Comparison of ENCODE assay signal across 15 mouse cellular contexts in the genomic region with DNA sequence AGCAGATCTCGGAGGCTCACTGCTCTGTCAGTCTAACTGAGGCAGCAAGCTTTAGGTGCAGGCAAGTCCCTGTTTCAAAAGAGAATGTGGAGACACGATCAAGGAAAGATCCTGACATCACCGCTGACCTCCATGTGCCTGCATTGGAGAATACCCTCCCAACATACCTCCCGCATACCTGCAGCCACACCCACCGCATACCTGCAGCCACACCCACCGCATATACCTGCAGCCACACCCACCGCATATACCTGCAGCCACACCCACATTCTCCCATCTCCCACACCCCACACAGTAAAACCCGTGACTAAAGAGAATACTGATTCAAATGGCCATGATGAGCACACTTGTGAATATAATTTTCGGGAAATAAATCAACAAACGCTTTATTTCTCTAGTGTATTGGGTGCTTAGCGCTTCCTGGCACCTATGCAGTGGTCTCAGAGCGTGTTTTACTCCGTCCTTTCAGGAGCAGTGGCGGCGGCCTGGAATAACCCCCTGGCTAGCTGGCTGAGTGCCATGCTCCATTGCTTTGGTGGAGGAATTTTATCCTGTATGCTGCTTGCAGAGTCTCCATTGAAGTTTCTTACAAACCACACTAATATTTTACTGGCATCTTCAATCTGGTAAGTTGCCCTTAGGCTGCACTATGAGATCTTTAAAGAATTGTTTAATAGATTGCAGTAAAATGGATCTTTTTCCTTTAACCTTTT. TPM values are rescaled to one million over a fixed set of nuclear protein-coding genes. Genes with fewer than 3 reads are reported as not detected.
A peak's percentile ranks its signal among the peaks of the same experiment; 100 is the strongest.
DNase-seq lines count a peak whose midpoint lies in the region; ATAC-seq lines count a peak whose summit lies in the region.
"Had no signal": no experiment of that assay in that cellular context is flagged by ENCODE, and none has a peak within 500 bp of the region (broad histone marks: within the 10 kb centered on the region; RNA-seq: fewer than 3 reads in every experiment).

No protein-coding gene starts in this region.

- no peak overlapping the region for H3K9ac ChIP-seq in forebrain, embryonic 14.5 days (ENCODE audit: low read length)
- H3K9ac ChIP-seq in forebrain, embryonic 11.5 days (ENCODE audit: low read length), result no peak overlapping the region
- H3K9ac ChIP-seq: hindbrain, embryonic 13.5 days; liver, embryonic 14.5 days; midbrain, embryonic 12.5 days; neural tube, embryonic 12.5 days; stomach, embryonic 15.5 days had no signal

- 76% methylated on average over 15 of the region's 15 CpGs for WGBS in forebrain, embryonic 14.5 days
- 88% methylated on average over 15 of the region's 15 CpGs for WGBS in forebrain, embryonic 11.5 days

- no peaks in the 10 kb centered on the region for H3K36me3 ChIP-seq in forebrain, embryonic 14.5 days (ENCODE audit: control insufficient read depth, insufficient read depth, low read length)
- no peaks in the 10 kb centered on the region for H3K36me3 ChIP-seq in forebrain, embryonic 11.5 days (ENCODE audit: control insufficient read depth, insufficient read depth, low read length)
- H3K36me3 ChIP-seq: hindbrain, embryonic 13.5 days; midbrain, embryonic 12.5 days; neural tube, embryonic 12.5 days; stomach, embryonic 15.5 days had no signal

- H3K4me1 ChIP-seq in forebrain, embryonic 14.5 days (ENCODE audit: control insufficient read depth, insufficient read depth, low read length), result no peaks in the 10 kb centered on the region
- H3K4me1 ChIP-seq in forebrain, embryonic 11.5 days (replicated peaks; ENCODE audit: control insufficient read depth, insufficient read depth, low read length), result no peaks in the 10 kb centered on the region
- H3K4me1 ChIP-seq: neural tube, embryonic 12.5 days; stomach, embryonic 15.5 days had no signal

- no peaks in the 10 kb centered on the region for H3K9me3 ChIP-seq in forebrain, embryonic 14.5 days (replicated peaks; ENCODE audit: control insufficient read depth, low read length)
- H3K9me3 ChIP-seq in forebrain, embryonic 11.5 days (ENCODE audit: control insufficient read depth, low read length), result no peaks in the 10 kb centered on the region
- H3K9me3 ChIP-seq: hindbrain, embryonic 13.5 days; midbrain, embryonic 12.5 days; neural tube, embryonic 12.5 days; stomach, embryonic 15.5 days had no signal

- peak; percentile 33 for DNase-seq in forebrain, embryonic 14.5 days (ENCODE audit: low spot score)
- no peak for DNase-seq in forebrain, embryonic 11.5 days (ENCODE audit: low spot score)
- DNase-seq in left cerebral cortex, postnatal 4 days, result peak; percentile 25
- no peak for DNase-seq in left cerebral cortex, adult 8-10 months (ENCODE audit: low spot score in 2 of 2)
- DNase-seq in testis, postnatal 10 days (ENCODE audit: low spot score), result peak; percentile 62
- DNase-seq in testis, postnatal 14 days (ENCODE audit: low spot score), result no peak
- peak; percentile 61 to 67 for DNase-seq in kidney, postnatal 4 days
- no peak for DNase-seq in frontal cortex, postnatal 10 days (ENCODE audit: low spot score in 2 of 2)
- DNase-seq: cerebellum, adult 11-12 months; gastrocnemius, adult 2 months had no signal

- intact Hi-C loops in left cerebral cortex, postnatal 4 days (cut with DNase I), result no loop called here

- no peak overlapping the region for H3K4me2 ChIP-seq in forebrain, embryonic 14.5 days (ENCODE audit: low read length)
- no peak overlapping the region for H3K4me2 ChIP-seq in forebrain, embryonic 11.5 days (ENCODE audit: low read depth, low read length, severe bottlenecking)
- H3K4me2 ChIP-seq: hindbrain, embryonic 13.5 days; midbrain, embryonic 12.5 days; neural tube, embryonic 12.5 days; stomach, embryonic 15.5 days had no signal

- H3K4me3 ChIP-seq in forebrain, embryonic 14.5 days (ENCODE audit: low read depth, low read length), result no peak overlapping the region
- H3K4me3 ChIP-seq in forebrain, embryonic 11.5 days (ENCODE audit: low read depth, low read length), result no peak overlapping the region
- H3K4me3 ChIP-seq: gastrocnemius, adult 2 months; hindbrain, embryonic 13.5 days; midbrain, embryonic 12.5 days; neural tube, embryonic 12.5 days; stomach, embryonic 15.5 days had no signal

- no peak for ATAC-seq in forebrain, embryonic 14.5 days
- no peak for ATAC-seq in forebrain, embryonic 11.5 days (replicated peaks; ENCODE audit: low FRiP score)

- H3K27me3 ChIP-seq in forebrain, embryonic 14.5 days (replicated peaks; ENCODE audit: control insufficient read depth, insufficient read depth, low read length), result no peaks in the 10 kb centered on the region
- H3K27me3 ChIP-seq in forebrain, embryonic 11.5 days (ENCODE audit: control insufficient read depth, insufficient read depth, low read length), result no peaks in the 10 kb centered on the region
- H3K27me3 ChIP-seq: hindbrain, embryonic 13.5 days; midbrain, embryonic 12.5 days; neural tube, embryonic 12.5 days; stomach, embryonic 15.5 days had no signal

- no peak overlapping the region for H3K27ac ChIP-seq in forebrain, embryonic 14.5 days (ENCODE audit: low read depth, low read length)
- H3K27ac ChIP-seq in forebrain, embryonic 11.5 days (ENCODE audit: low read depth, low read length), result no peak overlapping the region
- H3K27ac ChIP-seq: gastrocnemius, adult 2 months; hindbrain, embryonic 13.5 days; liver, embryonic 14.5 days; midbrain, embryonic 12.5 days; neural tube, embryonic 12.5 days; stomach, embryonic 15.5 days had no signal

RNA-seq across cellular contexts. Expression of gene Tmem38b, which starts 14.5 kb away (rescaled TPM):
- polyA plus RNA-seq in forebrain, embryonic 14.5 days (2014; fragmentation: Nextera tagmentation; extraction: Ambion mirVana), result 6.9 and 7.0 TPM in 2 replicates
- 7.8 and 9.1 TPM in 2 replicates for polyA plus RNA-seq in forebrain, embryonic 11.5 days (2014; fragmentation: Nextera tagmentation; extraction: Ambion mirVana)
- 10 to 100 TPM in 1 of 2 experiments, 1 to 10 TPM in 1; 8.2 to 11.2 TPM for total RNA-seq in left cerebral cortex, postnatal 4 days (2021)
- 10 to 100 TPM; 13.1 to 14.7 (median 14.4) TPM for total RNA-seq in left cerebral cortex, adult 8-10 months (2022)

Comparison
In these comparisons a context has a peak if more than half of its experiments do, and no peak if none do; other contexts are left out.
1. DNase-seq: peak in forebrain, embryonic 14.5 days (single experiment), left cerebral cortex, postnatal 4 days (single experiment), testis, postnatal 10 days (single experiment) and kidney, postnatal 4 days (2 of 2); none in forebrain, embryonic 11.5 days (single experiment), left cerebral cortex, adult 8-10 months (0 of 2), testis, postnatal 14 days (single experiment) and frontal cortex, postnatal 10 days (0 of 2).